Mouse (Mus musculus): ENCODE results near the gene Tia1. TPM values are rescaled to one million over a fixed set of nuclear protein-coding genes. Genes with fewer than 3 reads are reported as not detected.
"Not testable (repeated sequence)": the region's sequence is repeated elsewhere in the genome, so short reads cannot be mapped to it uniquely, and the experiment has no call there.

Gene Tia1
- 163 and 204 TPM in 2 replicates for polyA plus RNA-seq (2012; rRNA removed)

GRCm38 (mm10) chr6:86404100-86404861 lies at the start of gene Tia1:
Gene Tia1, plus strand, starts transcription at chr6:86404219.
- peak; percentile 93 to 97 for DNase-seq (ENCODE audit: extremely low spot score in 1 of 2, low spot score in 1 of 2)

DNA sequence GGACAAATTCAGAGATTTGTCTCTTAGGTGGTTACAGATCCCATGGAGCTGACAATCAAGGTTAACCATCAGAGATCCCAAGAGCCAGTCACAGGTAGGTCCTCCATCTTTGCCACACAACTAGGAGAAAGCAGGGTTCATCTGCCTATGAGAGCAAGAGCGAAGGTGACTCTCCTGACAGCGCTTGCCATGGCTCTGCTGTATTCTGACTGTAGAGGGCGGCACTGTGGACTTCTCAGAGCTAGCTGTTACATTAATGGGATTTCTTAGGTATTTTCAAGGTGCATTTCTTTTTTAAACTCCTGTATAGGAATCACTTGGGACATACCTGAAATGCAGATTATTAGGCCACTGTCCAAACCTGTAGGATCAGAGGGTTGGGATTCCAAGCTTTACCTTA lies 49.1 kb upstream of the Tia1 start:
- DNase-seq (ENCODE audit: extremely low spot score in 1 of 2, low spot score in 1 of 2) = no peak

GRCm38 (mm10) chr6:86356956-86357355 lies 47.1 kb upstream of the Tia1 start:
- no peak for DNase-seq (ENCODE audit: extremely low spot score in 1 of 2, low spot score in 1 of 2)

DNA sequence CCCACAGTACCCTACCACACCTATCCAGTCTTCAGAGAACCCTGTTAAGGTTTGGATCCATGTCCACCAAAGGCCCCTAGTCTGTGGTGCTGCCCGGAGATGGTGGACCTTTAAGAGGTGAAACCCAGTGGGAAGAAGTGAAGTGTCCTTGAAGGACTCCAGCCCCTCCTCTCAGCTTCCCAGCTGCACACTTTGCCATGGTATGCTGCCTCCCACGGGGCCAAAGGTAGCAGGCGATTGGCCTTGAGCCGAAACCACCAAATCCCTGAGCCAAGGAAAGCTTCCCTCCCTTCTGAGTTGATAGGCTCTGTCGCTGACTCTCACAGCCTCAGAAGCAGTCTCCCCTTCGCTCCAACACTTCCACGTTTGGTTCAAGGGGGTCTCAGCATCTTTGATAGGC lies 43.3 kb upstream of the Tia1 start:
- DNase-seq (ENCODE audit: extremely low spot score in 1 of 2, low spot score in 1 of 2) = no peak

DNA sequence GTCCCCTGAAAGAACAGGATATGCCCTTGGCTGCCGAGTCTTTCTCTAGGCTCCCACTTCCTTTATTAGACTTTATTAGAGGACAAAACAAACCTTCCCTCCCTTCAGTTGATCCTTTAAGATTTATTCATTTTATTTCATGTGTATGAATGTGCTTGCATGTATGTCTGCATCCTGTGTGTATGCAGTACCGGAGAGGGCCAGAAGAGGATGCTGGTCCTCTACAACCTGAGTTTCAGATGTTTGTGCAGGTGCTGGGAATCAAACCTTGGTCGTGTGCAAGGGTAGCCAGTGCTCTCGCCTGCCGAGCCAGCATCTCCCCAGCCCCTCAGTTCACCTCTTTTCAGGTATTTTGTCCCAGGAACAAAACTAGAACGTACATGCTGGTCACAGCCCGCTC lies 42.6 kb upstream of the Tia1 start:
- DNase-seq (ENCODE audit: extremely low spot score in 1 of 2, low spot score in 1 of 2) = no peak

DNA sequence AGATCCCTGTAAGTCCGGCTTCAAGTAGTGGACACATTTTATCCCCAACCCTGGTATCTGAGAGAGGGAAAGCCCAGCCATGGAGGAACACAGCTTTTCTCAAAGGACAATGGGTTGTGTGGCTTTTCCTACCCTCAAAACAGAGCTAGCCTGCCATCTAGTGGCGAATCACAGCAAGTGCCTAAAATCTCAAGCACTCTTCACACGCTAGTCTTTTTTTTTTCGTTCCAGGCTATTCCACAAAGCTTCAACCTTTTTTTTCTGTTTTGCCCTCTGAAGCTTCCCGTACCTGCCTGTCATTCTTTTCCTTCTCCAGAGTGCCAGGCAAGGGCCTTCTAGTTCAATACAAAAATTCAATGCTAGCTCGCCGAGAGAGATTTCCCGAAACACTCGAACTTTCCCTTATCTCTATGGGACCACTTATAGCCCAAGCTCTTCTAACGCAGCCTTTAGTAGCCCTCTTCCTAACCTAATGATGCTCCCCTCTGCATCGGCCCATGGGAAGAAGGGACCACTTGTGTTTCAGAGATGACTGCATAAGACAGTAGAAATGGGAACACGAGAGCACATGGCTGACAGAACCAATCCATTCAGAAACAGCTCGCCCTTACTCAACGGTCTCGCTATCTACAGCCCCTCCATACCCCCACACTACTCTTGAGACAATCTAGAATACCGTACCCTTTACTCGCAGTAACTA lies 39.4 kb upstream of the Tia1 start:
- DNase-seq (ENCODE audit: extremely low spot score in 1 of 2, low spot score in 1 of 2) = peak; percentile 66 to 91

GRCm38 (mm10) chr6:86365371-86366124 lies 38.5 kb upstream of the Tia1 start, which contains the start of gene Fam136a:
Gene Fam136a, plus strand, starts transcription at chr6:86365646.
- peak; percentile 80 to 93 for DNase-seq (ENCODE audit: extremely low spot score in 1 of 2, low spot score in 1 of 2)

DNA sequence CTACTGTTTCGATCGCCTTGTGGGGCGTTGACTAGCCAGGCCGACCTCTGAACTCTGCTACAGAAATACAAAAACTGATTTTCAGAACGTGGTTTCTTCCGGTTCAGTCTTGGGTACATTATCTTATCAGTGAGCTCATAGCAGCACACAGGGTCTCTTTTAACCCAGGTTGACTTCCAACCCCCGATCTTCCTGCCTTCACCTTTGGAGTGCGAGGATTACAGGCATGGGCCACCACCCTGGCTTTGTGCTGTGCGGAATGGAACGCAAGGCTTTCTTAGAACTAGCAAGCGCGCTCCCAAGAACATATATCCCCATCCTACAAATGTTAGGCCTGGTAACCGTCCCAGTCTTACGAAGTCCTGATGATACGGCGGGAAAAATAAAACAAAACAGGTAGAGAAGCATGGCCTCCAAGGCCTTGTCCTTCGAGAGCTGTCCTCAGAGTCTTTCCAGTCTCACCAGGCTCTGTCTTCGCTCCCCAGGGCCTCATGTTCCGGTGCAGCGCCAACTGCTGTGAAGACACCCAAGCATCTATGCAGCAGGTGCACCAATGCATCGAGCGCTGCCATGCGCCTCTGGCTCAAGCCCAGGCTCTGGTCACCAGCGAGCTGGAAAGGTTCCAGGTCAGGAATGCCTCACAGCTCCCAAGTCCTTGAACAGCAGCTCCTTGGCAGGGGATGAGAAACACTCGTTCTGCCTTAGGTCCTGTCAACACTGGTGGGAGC lies 37.7 kb upstream of the Tia1 start:
- peak in 1 of 2 experiments; percentile 31 for DNase-seq (ENCODE audit: extremely low spot score in 1 of 2, low spot score in 1 of 2)

DNA sequence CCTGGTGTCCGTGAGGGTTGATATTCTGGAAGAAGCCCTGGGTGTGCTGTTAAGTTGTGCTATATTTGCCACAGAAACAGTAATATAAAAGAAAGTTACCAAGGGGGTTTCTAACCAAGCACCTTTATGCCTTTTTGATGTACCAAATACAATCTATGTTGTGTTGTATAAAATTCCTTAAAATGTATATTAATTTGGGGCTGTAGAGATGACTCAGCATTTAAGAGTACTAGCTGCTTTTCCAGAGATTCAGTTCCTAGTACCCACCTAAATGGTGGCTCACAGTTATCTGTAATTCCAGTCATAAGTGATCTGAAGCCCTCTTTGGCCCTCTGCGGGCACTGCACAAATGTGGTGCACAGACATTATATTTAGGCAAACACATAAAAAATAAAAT lies 37.2 kb upstream of the Tia1 start:
- no peak for DNase-seq (ENCODE audit: extremely low spot score in 1 of 2, low spot score in 1 of 2)

DNA sequence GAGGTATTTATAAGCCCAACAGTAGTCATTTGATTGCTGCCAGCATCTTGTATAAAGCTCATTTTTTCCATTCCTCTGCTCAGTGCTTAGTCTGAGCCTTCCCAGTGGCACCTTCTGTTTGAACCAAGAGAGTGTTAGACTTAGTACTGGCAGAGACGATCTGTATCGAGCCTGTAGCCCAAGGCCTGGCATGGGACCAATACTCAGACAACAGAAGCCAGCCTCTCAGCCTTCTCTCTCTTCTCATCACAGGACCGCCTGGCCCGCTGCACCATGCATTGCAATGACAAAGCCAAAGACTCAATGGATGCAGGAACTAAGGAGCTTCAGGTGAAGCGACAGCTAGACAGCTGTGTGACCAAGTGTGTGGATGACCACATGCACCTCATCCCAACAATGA lies 35.5 kb upstream of the Tia1 start:
- DNase-seq (ENCODE audit: extremely low spot score in 1 of 2, low spot score in 1 of 2) = peak in 1 of 2 experiments; percentile 43

- no peak for DNase-seq (ENCODE audit: extremely low spot score in 1 of 2, low spot score in 1 of 2)
These were observed 33.8 kb upstream of the Tia1 start for GRCm38 (mm10) chr6:86370093-86370713.

- DNase-seq (ENCODE audit: extremely low spot score in 1 of 2, low spot score in 1 of 2) = no peak
These were observed 33.2 kb upstream of the Tia1 start, which contains the start of gene Snrpg for GRCm38 (mm10) chr6:86370764-86371339. Gene Snrpg, plus strand, starts transcription at chr6:86371304.

- peak; percentile 96 to 98 for DNase-seq (ENCODE audit: extremely low spot score in 1 of 2, low spot score in 1 of 2)
These were observed 32.6 kb upstream of the Tia1 start for GRCm38 (mm10) chr6:86371340-86371911.

DNA sequence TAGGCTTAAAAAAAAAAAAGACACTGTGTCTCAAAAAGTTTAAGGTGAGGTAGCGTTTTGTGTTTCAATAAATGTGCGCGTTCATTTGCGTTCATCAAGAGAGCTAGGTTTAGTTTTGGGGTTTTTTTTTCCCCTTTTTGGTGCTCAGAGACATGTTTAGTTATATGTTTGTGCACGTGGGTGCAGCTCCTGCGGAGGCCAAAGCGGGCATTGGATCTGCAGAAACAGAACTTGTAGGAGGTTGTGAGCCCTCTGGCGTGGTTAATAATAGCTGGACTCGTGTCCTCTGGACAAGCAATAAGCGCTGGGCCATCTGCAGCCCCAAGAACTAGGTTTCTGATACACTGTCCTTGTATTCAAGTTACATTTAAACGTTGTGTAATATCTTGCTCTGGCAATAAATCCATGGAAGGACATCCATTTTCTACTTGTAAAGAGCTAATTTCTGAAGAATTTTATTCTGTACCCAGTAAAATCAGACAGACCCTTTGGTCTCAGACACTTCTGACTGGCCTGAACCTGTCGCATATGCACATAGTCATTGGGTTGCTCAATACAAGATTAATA lies 32.0 kb upstream of the Tia1 start:
- DNase-seq (ENCODE audit: extremely low spot score in 1 of 2, low spot score in 1 of 2) = no peak

DNA sequence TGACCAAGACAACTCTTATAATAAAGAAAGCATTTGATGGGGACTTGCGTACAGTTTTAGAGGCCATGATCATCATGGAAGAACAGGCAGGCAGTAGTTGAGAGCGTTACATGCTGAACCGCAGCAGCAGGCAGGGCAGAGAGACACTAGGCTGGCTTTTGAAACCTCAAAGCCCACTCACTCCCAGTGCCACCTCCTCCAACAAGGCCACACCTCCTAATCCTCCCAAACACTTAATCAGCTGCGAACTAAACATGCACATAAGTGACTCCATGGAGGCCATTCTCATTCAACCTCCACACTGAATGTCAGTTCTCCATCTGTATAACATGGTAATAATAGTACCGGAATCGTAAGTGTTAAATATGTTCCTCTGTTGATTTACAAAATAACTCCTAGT lies 30.5 kb upstream of the Tia1 start:
- DNase-seq (ENCODE audit: extremely low spot score in 1 of 2, low spot score in 1 of 2) = no peak

- no peak for DNase-seq (ENCODE audit: extremely low spot score in 1 of 2, low spot score in 1 of 2)
These were observed 25.7 kb upstream of the Tia1 start for GRCm38 (mm10) chr6:86378341-86378740.

GRCm38 (mm10) chr6:86380112-86380511 lies 23.9 kb upstream of the Tia1 start:
- not testable (repeated sequence) for DNase-seq (ENCODE audit: extremely low spot score in 1 of 2, low spot score in 1 of 2)

GRCm38 (mm10) chr6:86382551-86382950 lies 21.5 kb upstream of the Tia1 start:
- DNase-seq (ENCODE audit: extremely low spot score in 1 of 2, low spot score in 1 of 2) = no peak

- DNase-seq (ENCODE audit: extremely low spot score in 1 of 2, low spot score in 1 of 2) = no peak
These were observed 20.6 kb upstream of the Tia1 start for GRCm38 (mm10) chr6:86383370-86383769.

Data from frontal cortex, adult 2 months (tissue).